12 mouse cellular contexts compared by ENCODE assay signal in genomic region chr2:18734394-18735127, GRCm38 (mm10). TPM values are rescaled to one million over a fixed set of nuclear protein-coding genes. Genes with fewer than 3 reads are reported as not detected.
DNase-seq lines count a peak whose midpoint lies in the region; ATAC-seq and TF ChIP-seq lines count a peak whose summit lies in the region.
"Had no signal": no experiment of that assay in that cellular context is flagged by ENCODE, and none has a peak within 500 bp of the region (broad histone marks: within the 10 kb centered on the region; RNA-seq: fewer than 3 reads in every experiment).

No protein-coding gene starts in this region.

- H3K27me3 ChIP-seq in hindbrain, postnatal 0 days (ENCODE audit: insufficient read depth, low read length): no peaks in the 10 kb centered on the region
- H3K27me3 ChIP-seq in hindbrain, embryonic 13.5 days: no peaks in the 10 kb centered on the region
- H3K27me3 ChIP-seq in ES-Bruce4 (ENCODE audit: control insufficient read depth, insufficient read depth, low read length, poor library complexity, severe bottlenecking): no peaks in the 10 kb centered on the region; the same call in 1 of the 2 replicates
- H3K27me3 ChIP-seq: neural tube, embryonic 15.5 days had no signal

- peak; percentile 12 for DNase-seq in hindbrain, postnatal 0 days (ENCODE audit: low spot score)
- peak; percentile 25 for DNase-seq in embryo, embryonic 10.5 days (ENCODE audit: low spot score)
- peak; percentile 38 for DNase-seq in retina, embryonic 14.5 days (ENCODE audit: low spot score)
- DNase-seq in kidney, adult 11 months: no peak
- DNase-seq in left cerebral cortex, postnatal 36 days (ENCODE audit: low spot score in 2 of 2): no peak
- DNase-seq: adrenal gland, postnatal 25 days; lung, postnatal 4 days; right cerebral cortex, postnatal 4 days had no signal

- H3K9ac ChIP-seq in hindbrain, postnatal 0 days (replicated peaks; ENCODE audit: low read length): no peak overlapping the region
- no peak overlapping the region for H3K9ac ChIP-seq in hindbrain, embryonic 13.5 days
- H3K9ac ChIP-seq in ES-Bruce4 (ENCODE audit: low read depth, poor library complexity, severe bottlenecking): no peak overlapping the region
- H3K9ac ChIP-seq: neural tube, embryonic 15.5 days had no signal

- 41% methylated on average over 5 of the region's 5 CpGs for WGBS in hindbrain, postnatal 0 days
- 34% methylated on average over 5 of the region's 5 CpGs for WGBS in hindbrain, embryonic 13.5 days

- no peak overlapping the region for H3K4me2 ChIP-seq in hindbrain, postnatal 0 days (ENCODE audit: low read depth, low read length)
- no peak overlapping the region for H3K4me2 ChIP-seq in hindbrain, embryonic 13.5 days
- H3K4me2 ChIP-seq: neural tube, embryonic 15.5 days had no signal

- ATAC-seq in hindbrain, postnatal 0 days: no peak
- no peak for ATAC-seq in hindbrain, embryonic 13.5 days (ENCODE audit: low FRiP score)

- H3K4me1 ChIP-seq in hindbrain, postnatal 0 days (ENCODE audit: insufficient read depth, low read length): no peaks in the 10 kb centered on the region
- peaks cover 7% of the 10 kb centered on the region for H3K4me1 ChIP-seq in hindbrain, embryonic 13.5 days (replicated peaks)
- H3K4me1 ChIP-seq in ES-Bruce4 (ENCODE audit: control insufficient read depth, insufficient read depth, low read length): no peaks in the 10 kb centered on the region
- H3K4me1 ChIP-seq: neural tube, embryonic 15.5 days had no signal

- no peak for TF ChIP-seq POLR2A in ES-Bruce4 (IDR thresholded peaks at IDR 0.05; ENCODE audit: insufficient read depth, low read length)

- H3K9me3 ChIP-seq in hindbrain, postnatal 0 days (ENCODE audit: low read length): no peaks in the 10 kb centered on the region
- no peaks in the 10 kb centered on the region for H3K9me3 ChIP-seq in hindbrain, embryonic 13.5 days
- H3K9me3 ChIP-seq in ES-Bruce4 (replicated peaks; ENCODE audit: control insufficient read depth, insufficient read depth, low read length, poor library complexity, severe bottlenecking): no peaks in the 10 kb centered on the region
- H3K9me3 ChIP-seq: neural tube, embryonic 15.5 days had no signal

- intact Hi-C loops in left cerebral cortex, postnatal 36 days (cut with DNase I): no loop called here

- H3K36me3 ChIP-seq in hindbrain, postnatal 0 days (ENCODE audit: insufficient read depth, low read length): no peaks in the 10 kb centered on the region
- H3K36me3 ChIP-seq in hindbrain, embryonic 13.5 days: no peaks in the 10 kb centered on the region
- H3K36me3 ChIP-seq in ES-Bruce4 (ENCODE audit: control insufficient read depth, insufficient read depth, low read length, poor library complexity, severe bottlenecking): no peaks in the 10 kb centered on the region
- H3K36me3 ChIP-seq: neural tube, embryonic 15.5 days had no signal

- TF ChIP-seq EP300 in ES-Bruce4 (IDR thresholded peaks at IDR 0.05; ENCODE audit: insufficient read depth, low read depth, low read length): no peak

- H3K4me3 ChIP-seq in hindbrain, postnatal 0 days (ENCODE audit: low read length): no peak overlapping the region
- no peak overlapping the region for H3K4me3 ChIP-seq in hindbrain, embryonic 13.5 days
- no peak overlapping the region for H3K4me3 ChIP-seq in ES-Bruce4 (ENCODE audit: low read depth, low read length)
- H3K4me3 ChIP-seq: neural tube, embryonic 15.5 days had no signal

- TF ChIP-seq CTCF in hindbrain, postnatal 0 days (IDR thresholded peaks at IDR 0.05; ENCODE audit: low read depth): no peak
- peak; percentile 5 for TF ChIP-seq CTCF in ES-Bruce4 (IDR thresholded peaks at IDR 0.05; ENCODE audit: low read depth, low read length)

- H3K27ac ChIP-seq in hindbrain, postnatal 0 days: no peak overlapping the region
- no peak overlapping the region for H3K27ac ChIP-seq in hindbrain, embryonic 13.5 days
- H3K27ac ChIP-seq in ES-Bruce4 (ENCODE audit: insufficient read depth, low read length): no peak overlapping the region
- H3K27ac ChIP-seq: kidney, postnatal 0 days; neural tube, embryonic 15.5 days had no signal

RNA-seq across cellular contexts. Expression of gene Spag6, which starts 40.7 kb away (rescaled TPM):
- total RNA-seq in hindbrain, postnatal 0 days (2014; rRNA removed): not detected in 2 replicates
- 0.09 and 0.20 TPM in 2 replicates for polyA plus RNA-seq in hindbrain, postnatal 0 days (2015; fragmentation: Nextera tagmentation; extraction: Ambion mirVana)
- polyA plus RNA-seq in hindbrain, embryonic 13.5 days (2015; fragmentation: Nextera tagmentation; extraction: Ambion mirVana): 0.16 and 0.32 TPM in 2 replicates
- polyA plus RNA-seq in ES-Bruce4 (2011; ENCODE audit: insufficient read depth, insufficient read length, low read depth, missing spikeins): not detected in 2 replicates
- 1 to 10 TPM; 6.6 to 7.3 TPM for total RNA-seq in left cerebral cortex, postnatal 36 days (2021)

RNA-seq across cellular contexts. Expression of gene Bmi1, which starts 57.7 kb away (rescaled TPM):
- total RNA-seq in hindbrain, postnatal 0 days (2014; rRNA removed): 37.2 and 61.9 TPM in 2 replicates
- polyA plus RNA-seq in hindbrain, postnatal 0 days (2015; fragmentation: Nextera tagmentation; extraction: Ambion mirVana): 11.8 and 14.0 TPM in 2 replicates
- polyA plus RNA-seq in hindbrain, embryonic 13.5 days (2015; fragmentation: Nextera tagmentation; extraction: Ambion mirVana): 30.5 and 32.7 TPM in 2 replicates
- polyA plus RNA-seq in ES-Bruce4 (2011; ENCODE audit: insufficient read depth, insufficient read length, low read depth, missing spikeins): 5.6 and 8.0 TPM in 2 replicates
- 10 to 100 TPM; 34.5 to 49.6 TPM for total RNA-seq in left cerebral cortex, postnatal 36 days (2021)

Comparison
In these comparisons a context has a peak if more than half of its experiments do, and no peak if none do; other contexts are left out.
1. DNase-seq: peak in hindbrain, postnatal 0 days (single experiment), embryo, embryonic 10.5 days (single experiment) and retina, embryonic 14.5 days (single experiment); none in kidney, adult 11 months (single experiment) and left cerebral cortex, postnatal 36 days (0 of 2).